11 mouse cellular contexts compared by ENCODE assay signal in the genomic region with DNA sequence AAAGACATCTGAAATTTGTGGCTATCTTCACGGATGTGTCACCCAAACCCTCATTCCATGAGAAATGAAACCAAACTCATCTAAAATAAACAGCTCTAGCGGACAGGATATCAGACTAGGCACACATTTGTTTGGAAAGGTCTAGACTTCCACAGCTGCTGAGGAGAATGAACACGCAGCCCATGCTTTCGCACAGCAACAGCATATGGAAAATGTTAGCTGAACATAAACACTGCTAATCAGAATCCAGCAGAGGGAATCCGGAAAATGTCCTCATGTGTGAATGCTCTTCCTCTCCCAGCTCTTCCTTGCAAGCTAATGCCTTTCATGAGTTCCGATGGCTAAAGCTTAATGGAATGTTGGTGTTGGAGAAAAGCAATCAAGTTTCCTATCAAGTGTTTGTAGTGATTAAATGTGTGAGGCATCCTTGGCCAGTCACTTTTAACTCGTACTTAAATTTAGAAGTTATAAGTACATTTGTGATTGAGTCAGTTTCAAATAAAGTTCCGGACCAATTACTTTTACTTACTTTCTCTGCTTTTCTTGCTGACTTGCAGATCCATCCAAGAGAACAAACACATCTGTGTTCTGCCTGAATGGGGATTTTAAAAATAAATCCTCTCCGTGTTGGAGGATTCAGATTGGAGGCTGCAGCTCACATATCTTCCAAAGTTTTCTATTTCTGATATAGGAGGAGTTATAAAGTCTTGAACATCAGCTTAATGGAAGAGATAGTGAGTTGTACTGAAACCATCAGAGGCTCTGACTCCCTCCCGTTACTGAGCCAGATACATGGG.
DNase-seq lines count a peak whose midpoint lies in the region; ATAC-seq lines count a peak whose summit lies in the region.
"Had no signal": no experiment of that assay in that cellular context is flagged by ENCODE, and none has a peak within 500 bp of the region (broad histone marks: within the 10 kb centered on the region; RNA-seq: fewer than 3 reads in every experiment).

No protein-coding gene starts in this region.

- H3K27ac ChIP-seq in heart, embryonic 15.5 days, result peak overlapping the region; percentile 65
- peak overlapping the region; percentile 85 for H3K27ac ChIP-seq in lung, embryonic 15.5 days
- H3K27ac ChIP-seq in intestine, embryonic 15.5 days, result peak overlapping the region; percentile 65
- no peak overlapping the region for H3K27ac ChIP-seq in hindbrain, embryonic 13.5 days
- H3K27ac ChIP-seq: hindbrain, embryonic 12.5 days had no signal

- no peaks in the 10 kb centered on the region for H3K36me3 ChIP-seq in heart, embryonic 15.5 days
- no peaks in the 10 kb centered on the region for H3K36me3 ChIP-seq in lung, embryonic 15.5 days
- H3K36me3 ChIP-seq in intestine, embryonic 15.5 days, result no peaks in the 10 kb centered on the region
- H3K36me3 ChIP-seq in hindbrain, embryonic 13.5 days, result no peaks in the 10 kb centered on the region
- H3K36me3 ChIP-seq: hindbrain, embryonic 12.5 days had no signal

- H3K4me2 ChIP-seq in heart, embryonic 15.5 days, result peak overlapping the region; percentile 29
- peak overlapping the region; percentile 25 for H3K4me2 ChIP-seq in lung, embryonic 15.5 days
- 0 out of 2 replicates have a peak overlapping the region, but pooled peaks have one; percentile 3 for H3K4me2 ChIP-seq in intestine, embryonic 15.5 days (replicated peaks)
- H3K4me2 ChIP-seq in hindbrain, embryonic 13.5 days, result no peak overlapping the region
- H3K4me2 ChIP-seq: hindbrain, embryonic 12.5 days had no signal

- DNase-seq in heart, postnatal 25 days (ENCODE audit: low spot score), result no peak
- DNase-seq in lung, adult 18-20 months, result no peak
- DNase-seq in telencephalon, adult 2 months (ENCODE audit: low read depth, low spot score), result peak; percentile 24
- no peak for DNase-seq in urinary bladder, adult 18-20 months (ENCODE audit: low spot score in 2 of 2)
- DNase-seq: cerebellum, adult 11 months; midbrain, embryonic 14.5 days had no signal

- no peaks in the 10 kb centered on the region for H3K27me3 ChIP-seq in heart, embryonic 15.5 days
- no peaks in the 10 kb centered on the region for H3K27me3 ChIP-seq in lung, embryonic 15.5 days
- H3K27me3 ChIP-seq in intestine, embryonic 15.5 days (replicated peaks), result no peaks in the 10 kb centered on the region
- H3K27me3 ChIP-seq in hindbrain, embryonic 13.5 days, result no peaks in the 10 kb centered on the region
- H3K27me3 ChIP-seq: hindbrain, embryonic 12.5 days had no signal

- no peak overlapping the region for H3K4me3 ChIP-seq in heart, embryonic 15.5 days
- no peak overlapping the region for H3K4me3 ChIP-seq in lung, embryonic 15.5 days
- no peak overlapping the region for H3K4me3 ChIP-seq in intestine, embryonic 15.5 days (replicated peaks)
- no peak overlapping the region for H3K4me3 ChIP-seq in hindbrain, embryonic 13.5 days
- H3K4me3 ChIP-seq: hindbrain, embryonic 12.5 days had no signal

- intact Hi-C loops in heart, postnatal 25 days (cut with DNase I), result no loop called here

- H3K9me3 ChIP-seq in heart, embryonic 15.5 days (replicated peaks), result no peaks in the 10 kb centered on the region
- no peaks in the 10 kb centered on the region for H3K9me3 ChIP-seq in lung, embryonic 15.5 days
- H3K9me3 ChIP-seq in intestine, embryonic 15.5 days, result no peaks in the 10 kb centered on the region
- no peaks in the 10 kb centered on the region for H3K9me3 ChIP-seq in hindbrain, embryonic 13.5 days
- H3K9me3 ChIP-seq: hindbrain, embryonic 12.5 days had no signal

- 34% methylated on average over 10 of the region's 10 CpGs for WGBS in heart, embryonic 15.5 days
- 16% methylated on average over 10 of the region's 10 CpGs for WGBS in lung, embryonic 15.5 days
- 28% methylated on average over 10 of the region's 10 CpGs for WGBS in intestine, embryonic 15.5 days
- WGBS in hindbrain, embryonic 13.5 days, result 81% methylated on average over 10 of the region's 10 CpGs

- ATAC-seq in heart, embryonic 15.5 days (replicated peaks; ENCODE audit: insufficient number of reproducible peaks, insufficient read depth, low FRiP score, low read depth), result 0 out of 2 replicates have a peak, but pooled peaks have one; percentile 50
- peak; percentile 96 for ATAC-seq in lung, embryonic 15.5 days (ENCODE audit: borderline replicate concordance, extremely low read depth, low FRiP score, low TSS enrichment)
- peak; percentile 94 for ATAC-seq in intestine, embryonic 15.5 days
- ATAC-seq in hindbrain, embryonic 13.5 days (ENCODE audit: low FRiP score), result no peak

- H3K9ac ChIP-seq in heart, embryonic 15.5 days, result no peak overlapping the region
- H3K9ac ChIP-seq in lung, embryonic 15.5 days, result no peak overlapping the region
- H3K9ac ChIP-seq in intestine, embryonic 15.5 days, result no peak overlapping the region
- no peak overlapping the region for H3K9ac ChIP-seq in hindbrain, embryonic 13.5 days
- H3K9ac ChIP-seq: hindbrain, embryonic 12.5 days had no signal

- H3K4me1 ChIP-seq in heart, embryonic 15.5 days (replicated peaks), result no peaks in the 10 kb centered on the region
- peaks cover 29% of the 10 kb centered on the region for H3K4me1 ChIP-seq in lung, embryonic 15.5 days
- H3K4me1 ChIP-seq in intestine, embryonic 15.5 days (replicated peaks), result peaks cover 3% of the 10 kb centered on the region; the same call in 1 of the 2 replicates
- H3K4me1 ChIP-seq in hindbrain, embryonic 13.5 days (replicated peaks), result peaks cover 12% of the 10 kb centered on the region
